Mouse (Mus musculus) WW6 (cell line): ENCODE results near the gene Nmi.
A peak's percentile ranks its signal among the peaks of the same experiment; 100 is the strongest.
"Not testable (repeated sequence)": the region's sequence is repeated elsewhere in the genome, so short reads cannot be mapped to it uniquely, and the experiment has no call there.

Experiments used
- DNase-seq: peaks from one replicate; pipeline ENCODE4 v3.0.0-alpha.2; 2013; ENCODE audit warnings: low read depth, low spot score

Gene Nmi

DNA sequence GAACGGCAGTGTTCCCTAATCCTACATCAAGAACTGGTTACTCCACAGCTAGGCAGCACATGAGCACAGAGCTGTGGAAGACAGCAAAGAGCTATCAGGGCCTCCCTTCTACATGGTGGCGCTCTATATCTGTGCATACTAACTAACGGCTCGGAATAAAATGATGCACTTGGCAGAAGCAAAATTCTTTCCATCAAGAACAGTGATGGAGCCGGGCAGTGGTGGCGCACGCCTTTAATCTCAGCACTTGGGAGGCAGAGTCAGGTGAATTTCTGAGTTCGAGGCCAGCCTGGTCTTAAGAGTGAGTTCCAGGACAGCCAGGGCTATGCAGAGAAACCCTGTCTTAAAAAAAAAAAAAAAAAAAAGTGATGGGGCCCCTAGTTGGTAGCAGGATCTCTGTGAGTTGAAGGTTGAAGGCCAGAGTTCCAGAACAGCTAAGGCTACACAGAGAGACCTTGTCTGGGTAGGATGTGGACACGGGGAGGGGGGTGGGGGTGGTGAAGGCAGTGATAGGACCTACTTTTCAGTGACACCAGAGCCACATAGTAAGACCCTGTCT lies at the start of gene Nmi:
Nmi (minus strand) TSS at position 85 of the 559 bp plus-strand sequence.
- no peak for DNase-seq

DNA sequence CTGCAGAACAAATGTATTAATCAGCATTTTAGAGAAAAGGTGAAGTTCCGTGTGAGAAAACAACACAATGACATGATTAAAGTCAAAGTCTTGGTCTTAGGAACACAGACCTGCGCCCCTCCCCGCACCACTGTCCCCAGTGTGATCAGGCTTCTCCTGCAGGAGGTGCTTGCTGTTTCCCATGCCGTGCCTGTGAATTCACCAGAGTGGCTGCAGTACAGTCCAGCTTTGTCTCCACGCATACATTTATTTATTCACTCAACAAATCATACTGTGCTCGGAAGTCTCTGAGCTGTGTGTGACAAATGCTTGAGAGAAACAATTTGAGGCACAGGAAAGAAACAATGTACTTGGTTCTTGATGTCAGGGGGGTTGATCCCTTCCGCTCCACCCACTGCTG lies 43.1 kb upstream of the Nmi start:
- DNase-seq: no peak

DNA sequence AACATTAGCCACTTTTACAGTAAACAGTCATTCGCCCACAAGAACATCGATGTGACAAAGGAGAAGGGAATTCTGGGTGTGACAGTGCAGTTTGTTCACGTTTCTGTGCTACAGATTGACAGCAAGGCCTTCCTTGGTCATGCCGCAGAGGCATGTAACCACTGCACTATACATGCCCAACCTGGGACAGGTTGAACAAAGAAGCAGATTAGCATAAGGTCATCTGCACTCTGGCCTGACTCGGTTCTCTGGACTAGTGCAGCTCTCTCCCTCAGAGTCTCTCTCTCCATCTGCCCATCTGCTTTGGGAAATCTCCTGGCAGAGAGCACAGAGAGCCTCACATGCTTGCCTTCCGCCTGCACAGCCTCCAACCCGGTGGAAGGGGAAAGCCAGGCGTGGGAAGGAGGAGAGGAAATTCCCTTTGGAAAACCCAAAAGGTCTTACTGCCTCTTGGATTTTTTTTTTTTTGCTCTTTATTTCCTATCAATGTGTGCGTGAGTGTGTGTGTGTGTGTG lies 40.1 kb upstream of the Nmi start:
- no peak for DNase-seq

DNA sequence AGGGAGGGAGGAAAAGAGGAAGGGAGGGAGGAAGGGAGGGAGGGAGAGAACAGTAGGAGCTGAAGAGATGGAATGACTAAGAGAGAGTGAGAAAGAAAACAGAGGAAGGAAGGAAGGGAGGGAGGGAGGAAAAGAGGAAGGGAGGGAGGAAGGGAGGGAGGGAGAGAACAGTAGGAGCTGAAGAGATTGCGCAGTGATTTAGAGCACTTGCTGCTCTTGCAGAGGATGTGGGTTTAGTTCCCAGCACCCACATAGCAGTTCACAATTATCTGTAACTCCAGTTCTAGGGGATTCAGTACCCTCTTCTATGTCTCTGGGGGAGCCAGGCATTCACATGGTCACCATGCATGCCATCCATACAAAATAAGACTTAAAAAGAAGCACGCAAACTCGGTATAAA lies 38.5 kb upstream of the Nmi start:
- not testable (repeated sequence) for DNase-seq

DNA sequence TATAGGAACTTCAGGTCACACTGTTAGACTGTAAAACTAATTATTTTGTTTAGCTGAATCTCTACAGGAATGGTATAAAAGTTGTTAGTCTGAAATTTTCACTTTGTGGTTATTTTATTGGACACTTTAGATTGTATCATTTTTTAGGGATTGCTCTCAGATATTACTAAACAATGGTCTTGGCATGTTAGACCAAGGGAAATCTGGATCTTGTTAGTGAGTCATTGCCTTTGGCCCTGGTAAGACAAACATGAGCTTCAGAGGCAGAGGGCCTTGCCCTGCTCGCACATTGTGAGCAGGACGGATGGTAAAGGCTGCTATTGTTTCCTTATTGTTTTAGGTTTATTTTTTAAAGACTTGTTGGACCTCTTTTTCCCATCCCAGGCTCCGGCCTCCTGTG lies 33.1 kb upstream of the Nmi start:
- no peak for DNase-seq

DNA sequence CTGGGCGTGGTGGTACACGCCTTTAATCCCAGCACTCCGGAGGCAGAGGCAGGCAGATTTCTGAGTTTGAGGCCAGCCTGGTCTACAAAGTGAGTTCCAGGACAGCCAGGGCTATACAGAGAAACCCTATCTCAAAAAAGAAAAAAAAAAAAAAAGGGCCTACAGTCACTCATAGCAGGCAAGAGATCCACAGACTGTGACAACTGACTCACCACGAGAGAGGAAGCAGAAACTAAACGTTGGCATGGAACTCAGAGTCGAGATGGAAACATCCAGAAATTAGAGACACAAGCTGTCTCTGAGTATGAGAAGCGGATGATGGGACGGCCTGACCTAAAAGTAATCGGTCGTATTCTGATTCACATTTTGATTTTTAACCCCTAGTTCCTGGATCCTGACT lies 29.0 kb upstream of the Nmi start:
- DNase-seq: not testable (repeated sequence)

DNA sequence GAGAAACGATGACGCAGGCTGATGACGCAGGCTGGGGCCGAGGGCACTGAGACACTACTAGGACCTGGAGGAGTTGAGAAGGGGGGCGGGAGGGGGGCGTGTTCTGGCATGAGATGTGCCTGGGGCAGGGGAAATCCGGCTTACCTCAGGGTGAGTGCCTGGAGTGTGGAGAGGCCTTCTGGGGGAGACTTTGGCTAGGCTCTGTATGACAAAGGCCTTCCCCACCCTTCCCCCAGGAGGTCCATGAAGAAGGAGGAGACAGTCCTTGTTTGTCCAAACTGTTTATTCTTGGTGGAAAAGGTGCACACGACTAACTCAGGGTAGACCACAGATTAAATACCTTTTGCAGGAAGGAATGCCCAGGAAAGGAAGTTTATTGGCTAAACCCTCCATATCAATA lies 28.2 kb upstream of the Nmi start:
- DNase-seq: peak; percentile 43

DNA sequence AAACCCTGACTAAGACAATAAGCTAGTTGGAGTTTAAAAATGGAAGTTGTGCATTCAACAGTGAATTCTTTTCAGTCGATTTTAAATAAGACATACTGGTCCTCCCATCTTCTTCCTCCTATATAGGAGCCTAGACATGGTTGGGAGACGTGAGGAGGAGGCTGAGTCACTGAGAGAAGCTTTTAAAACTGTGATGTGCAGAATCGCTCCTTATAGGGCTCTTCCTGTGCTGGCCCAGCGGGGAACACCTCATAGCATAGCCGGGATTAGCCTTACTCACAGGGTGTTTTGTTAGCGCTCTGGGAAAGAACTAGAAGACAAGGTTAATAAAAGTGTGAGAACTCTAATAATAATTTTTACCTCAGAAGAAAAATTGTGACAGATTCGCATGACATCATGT lies 26.7 kb upstream of the Nmi start:
- no peak for DNase-seq

DNA sequence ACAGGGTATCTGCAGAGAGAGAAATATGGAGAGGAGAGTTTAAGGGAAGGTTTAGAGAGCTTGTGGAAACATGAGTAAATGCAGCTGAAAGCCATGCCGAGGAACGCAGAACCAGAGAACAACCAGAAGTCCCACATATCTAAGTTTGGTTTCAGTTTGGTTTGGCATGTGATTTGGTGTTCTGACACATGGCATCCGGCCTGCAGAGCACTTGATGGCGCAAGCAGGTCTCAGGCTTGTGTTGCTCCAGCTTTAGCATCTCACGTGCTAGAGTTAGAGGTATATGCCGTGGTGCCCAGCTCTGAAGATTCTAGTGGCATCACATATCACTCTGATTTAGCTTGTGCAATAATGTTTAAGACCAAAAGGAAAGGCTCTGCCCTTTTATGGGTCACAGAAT lies 18.2 kb upstream of the Nmi start:
- no peak for DNase-seq

DNA sequence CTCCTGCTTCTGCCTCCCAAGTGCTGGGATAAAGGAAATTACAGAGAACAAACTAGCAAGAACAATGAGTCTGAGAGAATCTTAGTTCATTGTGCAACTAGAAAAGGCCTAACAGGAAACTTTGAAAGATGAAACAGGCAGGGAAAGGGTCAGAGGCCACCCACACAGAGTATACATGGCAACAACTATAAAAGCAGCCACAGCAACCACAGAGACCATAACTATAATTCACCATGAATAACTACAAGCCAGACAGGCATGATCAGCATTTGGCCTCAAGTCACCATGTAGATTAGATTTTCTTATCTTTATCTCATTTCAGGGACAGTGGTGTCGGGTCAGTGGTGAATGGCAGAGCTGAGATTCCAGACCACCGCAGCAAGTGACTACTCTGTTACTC lies 16.3 kb upstream of the Nmi start:
- no peak for DNase-seq

DNA sequence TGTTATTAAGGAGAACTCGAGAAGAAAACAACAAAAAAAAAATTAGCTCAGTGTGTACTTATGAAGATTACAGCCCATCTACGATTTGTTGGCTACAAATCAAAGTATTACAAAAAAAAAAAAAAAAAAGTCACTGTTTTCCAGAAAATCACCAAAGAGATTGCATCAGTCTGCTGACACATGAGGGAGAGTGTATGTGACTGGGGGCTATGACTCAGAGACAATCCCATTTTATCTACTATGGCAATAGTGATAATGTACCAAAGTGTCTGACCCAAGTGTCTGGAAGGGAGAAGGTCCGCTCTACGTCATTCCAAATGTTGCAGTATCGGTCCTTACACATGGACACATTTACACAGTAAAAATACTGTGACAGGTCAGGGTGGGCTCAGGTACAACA lies 13.4 kb upstream of the Nmi start:
- no peak for DNase-seq

DNA sequence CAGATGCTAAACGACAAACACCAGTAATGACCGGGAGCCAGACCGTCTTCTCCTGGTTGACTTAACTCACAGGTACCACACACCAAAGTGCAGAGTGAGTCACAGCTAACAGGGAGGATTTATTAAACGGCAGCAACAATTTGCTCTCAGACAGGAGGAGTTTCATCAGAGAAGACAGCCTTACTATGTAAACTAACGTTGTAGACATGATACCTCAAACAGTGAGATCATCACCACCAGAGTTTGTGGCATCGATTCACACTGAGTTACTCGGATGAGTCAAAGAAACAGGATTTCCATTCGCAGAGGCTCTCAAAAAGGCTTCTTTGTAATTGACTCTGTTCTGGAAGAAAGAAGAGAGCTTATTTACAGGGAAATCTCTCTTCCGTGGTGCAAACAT lies 12.9 kb upstream of the Nmi start:
- DNase-seq: no peak

DNA sequence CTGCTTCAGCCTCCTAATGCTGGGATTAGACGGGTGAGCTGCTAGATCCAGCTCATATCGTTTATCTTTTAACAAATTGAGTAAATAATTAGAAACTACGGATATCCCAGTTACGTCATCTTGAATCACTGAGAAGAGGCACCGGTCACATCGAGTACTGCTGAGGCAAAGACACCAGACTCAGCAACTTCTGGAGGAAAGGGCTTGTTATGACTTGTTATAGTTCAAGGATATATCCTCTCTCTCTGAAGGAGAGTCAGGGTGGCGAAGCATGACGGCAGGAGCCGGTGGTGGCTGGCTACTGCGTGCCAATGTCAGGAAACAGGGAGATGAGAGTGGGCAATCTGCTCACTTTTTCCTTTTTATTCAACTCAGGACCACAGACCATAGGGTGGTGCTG lies 11.9 kb upstream of the Nmi start:
- no peak for DNase-seq

DNA sequence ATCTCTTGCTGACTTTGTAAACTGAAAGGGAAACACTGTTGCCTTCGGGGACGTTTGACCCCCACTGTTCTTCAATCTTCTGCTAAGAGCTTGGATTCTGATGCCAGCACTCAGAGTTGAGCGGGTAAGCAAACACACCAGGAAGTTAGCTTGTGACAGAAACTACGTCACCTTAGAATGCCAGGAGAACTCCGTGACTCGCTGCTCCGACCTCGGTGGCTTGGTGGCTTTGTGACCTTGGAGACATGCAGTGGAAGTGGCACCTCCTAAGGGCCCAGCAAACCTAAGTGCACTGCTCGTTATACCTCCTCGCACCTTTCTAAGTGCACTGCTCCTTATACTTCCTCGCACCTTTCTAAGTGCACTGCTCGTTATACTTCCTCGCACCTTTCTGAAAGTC lies 9.0 kb upstream of the Nmi start:
- no peak for DNase-seq

DNA sequence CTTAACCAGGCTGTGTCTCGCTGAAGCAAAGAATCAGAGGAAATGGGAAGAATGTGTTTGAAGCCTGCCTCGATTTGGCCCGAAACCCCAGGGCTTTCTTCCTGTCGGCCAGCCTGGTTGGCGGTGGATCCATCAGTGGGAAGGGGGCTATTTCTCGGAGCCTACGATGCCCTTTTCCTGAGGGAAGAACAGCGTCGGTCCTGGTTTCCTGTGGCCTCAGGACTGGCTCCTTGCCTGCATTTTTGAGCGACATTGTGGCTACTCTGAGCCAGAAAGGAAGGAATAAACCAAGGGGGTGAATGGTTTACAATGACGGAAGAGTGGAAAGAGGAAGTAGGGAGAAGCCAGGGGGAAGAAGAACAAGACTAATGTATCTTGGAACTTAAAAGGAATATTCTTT lies 8.3 kb upstream of the Nmi start:
- DNase-seq: no peak

DNA sequence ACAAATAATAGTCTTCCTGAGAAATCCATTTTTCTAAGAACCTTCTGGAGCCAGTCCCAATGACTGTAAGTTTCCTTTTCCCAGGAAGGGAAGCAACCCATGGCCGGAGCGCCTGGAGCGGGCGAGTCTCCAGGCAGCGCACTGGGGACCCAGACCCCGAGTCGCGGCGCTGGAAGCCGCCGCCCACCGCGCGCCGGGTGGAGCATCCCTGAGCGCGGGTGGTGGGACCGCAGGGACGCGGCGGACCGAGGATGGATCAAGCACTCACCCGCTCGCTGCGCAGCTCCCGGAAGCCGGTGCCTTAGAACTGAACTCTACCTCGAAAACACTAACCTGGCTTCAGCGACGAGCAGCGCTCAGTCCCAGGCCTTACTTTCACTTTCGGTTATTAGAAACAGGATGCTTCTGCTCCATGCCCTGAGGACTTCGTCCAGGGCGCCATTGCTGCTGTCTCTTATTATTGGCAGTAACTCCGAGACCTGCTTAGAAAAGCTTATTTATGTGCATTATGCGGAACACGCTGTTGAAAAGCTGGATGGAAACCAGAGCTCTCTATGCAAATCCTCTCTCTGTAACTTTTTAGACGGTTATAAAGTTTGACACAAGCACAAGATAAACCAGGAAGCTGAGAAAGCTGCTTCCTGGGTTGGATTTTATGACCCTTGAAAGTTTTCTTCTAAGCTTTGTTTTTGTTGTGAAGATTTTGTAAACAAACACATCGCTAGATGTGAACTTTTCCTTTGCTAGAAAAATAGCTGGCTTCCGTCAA lies 469 bp downstream of the Nmi start:
- peak; percentile 34 for DNase-seq

DNA sequence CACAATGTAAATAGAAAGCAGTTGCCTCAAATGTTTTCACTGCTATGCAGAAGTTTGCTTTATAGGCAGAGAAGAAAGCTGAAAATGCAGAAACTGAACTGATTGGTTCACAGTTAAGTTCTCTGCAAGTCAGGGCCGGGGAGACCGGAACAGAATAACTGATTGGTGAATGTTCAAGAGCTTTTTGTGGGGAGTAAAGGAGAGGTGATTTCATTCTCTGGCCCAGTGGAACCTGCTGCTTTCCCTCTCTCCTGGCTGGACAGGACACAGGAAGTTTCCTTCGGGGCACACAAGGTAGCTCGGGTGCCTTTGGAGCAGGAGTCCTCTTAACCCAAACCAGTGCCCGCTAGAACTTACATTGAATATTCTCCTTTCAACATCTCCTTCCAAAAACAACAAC lies 1.2 kb downstream of the Nmi start:
- DNase-seq: no peak

DNA sequence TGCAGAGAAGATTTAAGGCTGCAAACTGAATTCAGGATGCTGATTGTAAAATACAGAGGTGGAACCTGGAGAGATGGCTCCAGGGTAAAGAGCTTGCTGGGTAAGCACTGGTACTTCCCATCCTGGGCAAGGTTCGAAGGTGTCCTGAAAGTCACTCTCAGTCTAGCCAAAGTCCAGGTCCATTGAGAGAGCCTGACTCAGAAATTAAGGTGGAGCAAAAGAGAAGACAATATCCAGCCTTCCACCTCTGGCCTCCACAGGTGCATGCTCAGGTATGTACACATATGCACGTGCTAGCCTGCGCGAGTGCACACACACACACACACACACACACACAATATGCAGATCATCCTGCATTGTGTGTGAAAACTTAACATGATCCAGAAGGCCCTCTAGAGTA lies 2.4 kb downstream of the Nmi start:
- DNase-seq: no peak

DNA sequence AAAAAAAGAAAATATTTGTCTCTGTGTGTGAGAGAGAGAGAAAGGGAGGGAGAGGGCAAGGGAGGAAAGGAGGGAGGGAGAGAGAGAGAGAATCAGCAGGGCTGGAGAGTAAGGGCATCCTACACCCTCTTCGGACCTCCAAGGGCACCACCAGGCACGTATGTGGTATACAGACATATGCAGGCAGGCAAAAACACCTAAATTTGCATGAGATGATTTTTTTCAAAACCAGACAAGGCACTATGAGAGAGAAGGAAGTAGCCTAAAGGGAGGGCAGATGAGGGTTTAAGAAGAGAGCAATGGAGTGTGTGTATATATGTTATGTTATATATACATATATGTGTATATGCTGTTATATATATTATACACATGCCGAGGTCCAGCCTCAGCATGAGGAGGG lies 6.0 kb downstream of the Nmi start:
- no peak for DNase-seq

DNA sequence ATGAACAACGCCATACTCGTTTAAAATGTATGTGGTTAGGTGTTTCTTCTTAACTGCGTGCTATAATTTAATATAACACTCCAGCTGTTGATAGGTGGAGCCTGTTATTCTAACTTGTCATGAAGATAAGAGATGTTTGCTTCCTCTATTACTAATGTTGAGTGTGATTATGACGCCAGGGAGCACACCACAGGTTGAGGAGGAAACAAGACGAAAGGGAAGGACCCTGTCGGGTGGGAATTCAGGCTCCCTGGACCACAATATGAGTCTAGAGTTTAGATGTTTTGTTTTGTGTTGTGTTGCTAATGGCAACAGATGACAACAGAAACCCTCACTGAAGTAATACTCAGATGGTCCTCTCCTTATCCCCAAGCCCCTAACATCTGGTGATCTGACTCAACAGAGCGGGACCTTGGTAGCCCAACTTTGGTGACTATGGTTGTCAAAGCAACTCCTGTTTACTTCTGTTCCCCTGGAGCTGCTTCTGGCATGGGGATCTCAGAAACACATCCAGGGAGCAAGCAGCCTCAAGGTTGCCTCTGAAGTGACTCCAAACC lies 19.6 kb downstream of the Nmi start:
- DNase-seq: no peak

DNA sequence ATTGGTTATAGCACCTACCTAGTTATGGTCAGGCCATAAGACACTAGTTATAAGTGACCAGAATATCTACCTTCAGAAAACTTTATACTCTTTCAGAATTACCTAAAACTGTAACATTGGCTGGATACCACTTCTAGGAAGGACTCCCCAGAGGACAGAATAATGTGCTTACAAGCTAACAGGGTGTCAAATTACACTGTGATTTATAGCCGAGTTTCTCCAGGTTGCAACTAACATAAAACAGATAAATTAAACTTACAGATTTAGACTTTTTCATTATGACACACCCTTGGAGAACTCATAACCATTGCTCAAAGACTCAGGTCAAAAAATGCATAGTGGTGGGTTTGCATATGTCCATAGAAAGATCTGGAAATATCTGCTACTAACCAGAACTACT lies 22.4 kb downstream of the Nmi start:
- no peak for DNase-seq

DNA sequence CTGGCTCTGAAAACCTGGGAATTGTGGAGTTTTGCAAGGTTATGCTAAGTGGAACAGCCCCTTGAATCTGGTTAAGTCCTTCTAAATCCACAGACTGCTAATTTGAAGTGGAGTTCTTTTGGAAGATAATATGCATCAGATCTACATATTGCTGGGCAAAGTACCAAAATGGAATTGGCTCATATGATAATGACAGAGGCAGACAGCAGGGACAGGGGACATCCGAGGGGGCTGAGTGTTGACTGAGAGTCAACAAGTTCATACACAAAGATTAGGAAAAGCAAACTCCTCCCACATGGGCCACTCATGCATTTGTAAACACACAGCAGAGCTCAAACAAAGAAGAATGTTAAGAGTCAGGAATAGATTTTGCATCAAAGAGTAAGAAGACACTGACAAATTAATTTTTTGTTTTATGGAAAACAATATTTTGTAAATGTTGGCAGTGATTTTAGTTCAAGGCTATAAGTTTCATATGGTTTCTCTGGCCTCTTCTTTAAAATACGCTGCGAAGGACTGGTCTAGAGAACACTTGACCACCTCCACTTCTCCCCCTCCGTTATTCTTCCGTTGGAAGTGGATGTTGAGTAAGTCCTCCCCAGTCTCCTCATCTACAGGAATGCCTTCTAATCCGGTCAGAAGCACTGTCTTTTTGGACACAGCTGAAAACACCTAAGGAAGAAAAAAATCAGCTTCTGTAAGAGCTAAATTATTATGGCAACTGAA lies 25.0 kb downstream of the Nmi start:
- no peak for DNase-seq

DNA sequence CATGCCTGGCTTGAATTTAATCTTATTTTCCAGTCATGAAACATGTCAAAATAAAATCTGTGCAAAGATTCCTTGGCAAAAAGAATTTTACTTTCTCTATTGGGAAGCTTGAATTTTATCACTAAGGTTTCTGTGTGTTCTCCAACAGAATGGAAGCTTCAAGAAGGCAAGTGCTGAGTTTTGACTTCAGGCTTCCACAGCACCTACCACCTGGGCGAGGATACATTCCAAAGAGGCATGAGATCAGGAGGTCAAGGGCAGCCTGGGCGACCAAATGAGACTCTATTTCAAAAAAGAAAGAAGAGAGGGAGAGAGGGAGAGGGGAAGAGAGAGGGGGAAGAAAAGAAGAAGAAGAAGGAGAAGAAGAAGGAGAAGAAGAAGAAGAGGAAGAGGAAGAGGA lies 27.5 kb downstream of the Nmi start:
- no peak for DNase-seq
